Mouse (Mus musculus): Measurements from ENCODE around the gene Arrdc2.

The Arrdc2 gene

DNA sequence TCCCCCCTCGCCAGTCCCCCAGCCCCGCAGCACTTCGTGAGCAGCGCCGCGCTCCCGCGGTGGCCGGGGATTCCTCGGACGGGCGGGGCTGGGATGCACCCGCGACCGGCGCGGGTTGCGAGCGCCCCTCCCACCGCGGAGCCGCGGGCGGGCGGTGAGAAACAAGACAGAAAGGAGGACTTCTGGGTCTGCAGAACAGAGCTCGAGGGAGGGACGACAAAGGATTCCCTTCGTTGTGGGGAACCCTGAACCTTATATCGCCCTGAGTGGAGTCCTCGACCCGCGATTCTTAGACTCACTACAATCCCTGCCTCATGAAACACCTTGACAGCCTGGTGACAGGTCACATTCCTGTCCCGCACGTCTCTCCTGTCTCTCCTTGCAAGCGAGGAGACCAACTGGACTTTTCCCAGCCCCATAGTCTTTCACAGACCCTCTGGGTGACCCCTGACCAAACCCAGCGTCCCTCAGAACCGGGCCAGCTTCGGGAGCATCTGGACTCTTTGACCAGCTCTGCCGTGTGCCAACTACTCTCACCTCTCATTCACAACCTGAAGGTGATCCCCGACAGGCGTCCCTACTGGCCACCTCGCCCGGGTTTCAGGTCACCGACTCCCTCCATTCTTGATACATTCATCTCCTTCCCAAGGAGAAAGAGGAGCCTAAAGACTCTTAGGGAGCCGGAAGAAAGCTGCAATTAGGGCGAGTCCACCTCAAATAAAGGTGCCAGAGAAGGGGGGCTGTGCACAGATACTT lies 24.6 kb upstream of the Arrdc2 start:
- no peak for DNase-seq

DNA sequence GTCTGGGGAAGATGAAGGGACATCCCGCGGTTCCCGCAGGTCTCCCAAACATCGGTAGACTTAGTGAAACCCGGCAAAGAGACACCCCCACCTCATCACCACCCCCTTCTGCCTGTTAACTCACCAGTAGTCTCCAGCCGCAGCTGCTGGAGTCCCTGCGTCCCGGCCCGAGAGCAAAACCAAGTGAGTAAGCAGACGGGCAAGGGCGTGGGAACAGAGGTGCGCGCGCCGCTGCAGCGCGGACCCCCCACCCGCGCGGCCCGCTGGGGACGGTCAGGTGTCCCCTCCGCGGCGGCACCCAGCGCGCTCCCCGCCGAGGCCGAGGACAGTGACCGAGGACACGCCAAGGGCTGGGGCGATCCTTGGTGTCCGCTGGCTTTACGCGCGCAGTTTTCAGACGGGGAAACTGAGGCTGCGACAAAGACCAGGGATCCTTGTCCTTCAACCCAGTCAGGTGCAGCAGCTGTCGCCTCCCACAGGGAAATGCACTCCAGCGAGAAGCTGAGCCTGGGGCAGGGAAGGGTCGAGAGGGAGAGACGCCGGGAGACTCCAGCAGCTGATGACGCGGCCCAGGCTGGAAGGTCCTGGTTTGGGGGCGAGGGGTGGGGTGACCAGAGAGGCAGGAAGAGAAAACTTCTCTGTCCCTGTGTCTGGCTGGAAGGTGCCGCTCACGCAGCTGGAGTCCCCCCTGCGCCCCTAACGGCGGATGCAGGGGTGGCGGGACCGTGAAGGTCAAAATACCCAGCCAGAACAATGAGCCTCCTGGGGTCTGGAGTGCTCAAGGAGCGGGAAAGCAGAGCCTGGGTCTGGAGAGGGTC lies 23.5 kb upstream of the Arrdc2 start, which contains the start of gene Kcnn1:
Gene Kcnn1 (minus strand): TSS at position 435 of the 818 bp plus-strand sequence.
- DNase-seq: no peak

- no peak for DNase-seq
These were observed 18.0 kb upstream of the Arrdc2 start for GRCm38 (mm10) chr8:70857516-70857915.

DNA sequence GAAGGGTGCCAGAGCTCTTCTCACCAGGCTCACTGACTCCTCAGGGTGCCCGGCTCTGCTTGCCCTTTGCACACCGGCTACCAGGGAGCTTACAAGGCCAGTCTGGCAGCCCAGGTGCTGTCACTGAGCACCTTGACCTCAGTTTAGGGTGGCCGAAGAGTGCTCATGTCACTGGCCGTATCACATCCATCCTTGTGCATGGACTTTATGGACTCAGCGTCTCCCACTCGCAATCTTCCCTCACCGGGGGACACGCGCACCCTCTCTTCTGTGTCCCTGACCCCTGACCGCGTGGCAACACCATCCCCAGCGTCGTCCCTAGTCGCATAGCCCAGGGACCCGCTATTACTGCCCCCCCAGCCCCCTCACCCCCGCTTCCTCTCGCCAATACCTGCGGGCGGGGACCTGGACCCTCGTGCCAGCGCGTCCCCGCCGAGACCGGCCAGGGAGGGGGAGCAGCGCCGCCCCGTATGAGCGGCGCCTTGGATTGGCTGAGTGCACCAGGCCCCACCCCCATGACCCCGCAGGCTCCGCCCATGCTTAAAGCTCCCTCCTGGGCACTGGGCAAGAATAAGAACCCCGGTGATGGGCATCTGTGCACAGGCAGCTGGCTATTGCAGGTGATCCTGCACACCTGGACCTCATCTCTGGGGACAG lies 17.1 kb upstream of the Arrdc2 start:
- peak; percentile 72 to 83 for DNase-seq

- no peak for DNase-seq
These were observed 16.5 kb upstream of the Arrdc2 start for GRCm38 (mm10) chr8:70856028-70856427.

DNA sequence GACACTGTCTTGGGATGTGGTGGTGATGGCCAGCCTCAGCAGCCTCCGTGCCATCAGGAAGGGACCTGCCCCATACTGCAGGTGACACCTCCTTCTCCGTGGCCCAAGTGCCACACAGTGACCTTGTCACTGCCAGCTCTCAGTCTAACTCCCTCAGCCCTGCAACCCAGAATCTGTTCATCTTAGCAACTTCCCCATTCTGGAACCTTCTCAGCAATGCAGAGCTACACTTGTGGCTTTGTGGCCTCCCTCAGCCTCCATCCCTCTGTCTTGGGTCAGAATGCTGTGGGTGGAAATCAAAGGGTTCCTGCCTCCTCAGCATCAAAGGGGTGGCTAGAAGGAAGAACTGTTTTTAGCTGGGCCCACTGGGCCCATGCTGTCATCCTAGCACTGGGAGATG lies 14.3 kb upstream of the Arrdc2 start:
- DNase-seq: no peak

- DNase-seq: no peak
These were observed 13.2 kb upstream of the Arrdc2 start for GRCm38 (mm10) chr8:70852595-70853231.

- no peak for DNase-seq
These were observed 12.3 kb upstream of the Arrdc2 start for GRCm38 (mm10) chr8:70851837-70852236.

- no peak for DNase-seq
These were observed 11.4 kb upstream of the Arrdc2 start for GRCm38 (mm10) chr8:70850947-70851346.

- DNase-seq: no peak
These were observed 10.8 kb upstream of the Arrdc2 start for GRCm38 (mm10) chr8:70850132-70850845.

DNA sequence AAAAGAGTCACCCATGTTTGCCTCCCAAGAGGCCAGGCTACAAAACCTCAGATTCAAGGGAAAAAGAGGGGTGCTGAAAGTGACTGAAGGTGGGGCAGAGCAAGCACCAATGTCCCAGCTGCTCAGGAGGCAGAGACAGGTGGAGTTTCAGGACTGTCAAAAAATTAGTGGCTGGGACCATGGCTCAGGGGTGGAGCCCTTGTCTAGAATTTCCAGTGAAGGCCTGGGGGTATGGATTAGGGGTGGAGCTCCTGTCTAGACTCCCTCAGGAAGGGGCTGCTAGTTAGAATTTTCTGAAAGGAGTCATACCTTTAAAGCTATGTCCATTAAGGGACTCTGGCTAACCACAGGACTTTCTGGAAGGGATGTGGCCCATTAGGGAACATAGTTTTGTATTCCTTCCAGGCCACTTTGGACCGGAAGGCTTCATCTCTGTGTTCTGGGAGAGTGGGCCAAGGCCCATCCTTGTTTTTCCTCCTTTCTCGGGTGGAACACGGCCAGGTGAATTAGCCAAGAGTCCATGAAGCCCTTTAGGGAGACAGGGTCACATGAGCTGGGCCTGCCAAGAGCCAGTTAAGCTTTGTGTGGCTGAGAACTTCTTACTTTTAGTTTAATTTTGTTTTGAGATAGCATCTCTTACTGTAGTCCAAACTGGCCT lies 9.9 kb upstream of the Arrdc2 start:
- DNase-seq: no peak

DNA sequence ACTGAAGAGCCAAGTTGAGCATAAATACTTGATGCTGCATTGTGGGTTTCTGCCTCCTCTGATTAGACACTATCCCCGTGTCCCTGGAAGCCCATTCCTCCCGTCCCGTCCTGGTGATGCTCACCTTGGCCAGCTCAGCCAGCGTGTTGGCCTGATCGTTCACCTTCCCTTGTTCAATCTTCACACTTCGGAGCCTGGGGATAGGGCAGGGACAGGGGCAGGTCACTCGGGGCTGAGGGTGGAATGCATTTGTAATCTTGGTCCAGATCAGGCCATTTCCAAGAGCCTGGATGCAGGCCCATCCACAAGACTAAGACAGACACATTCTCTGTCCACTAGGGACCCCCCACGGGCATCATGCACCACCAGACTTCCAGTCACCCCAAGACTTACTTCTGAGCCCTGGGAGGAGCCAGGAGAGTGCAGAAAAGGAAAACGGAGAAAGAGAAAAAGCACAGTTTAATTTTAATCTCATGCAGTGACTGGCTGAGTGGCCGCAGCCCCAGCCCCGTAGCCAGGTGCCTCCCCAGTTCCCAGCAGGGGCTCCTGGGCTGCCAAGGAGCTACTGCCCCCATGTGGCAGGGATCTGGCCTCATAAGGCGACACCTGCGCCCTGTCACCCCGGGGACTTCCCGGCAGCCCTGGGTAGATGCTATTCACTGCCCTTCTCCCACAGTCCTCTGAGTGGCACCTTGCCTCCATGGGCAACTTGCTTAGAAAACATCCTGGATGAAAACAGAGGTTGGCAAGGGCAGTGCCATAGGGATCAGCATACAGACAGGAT lies 7.0 kb upstream of the Arrdc2 start:
- no peak for DNase-seq

DNA sequence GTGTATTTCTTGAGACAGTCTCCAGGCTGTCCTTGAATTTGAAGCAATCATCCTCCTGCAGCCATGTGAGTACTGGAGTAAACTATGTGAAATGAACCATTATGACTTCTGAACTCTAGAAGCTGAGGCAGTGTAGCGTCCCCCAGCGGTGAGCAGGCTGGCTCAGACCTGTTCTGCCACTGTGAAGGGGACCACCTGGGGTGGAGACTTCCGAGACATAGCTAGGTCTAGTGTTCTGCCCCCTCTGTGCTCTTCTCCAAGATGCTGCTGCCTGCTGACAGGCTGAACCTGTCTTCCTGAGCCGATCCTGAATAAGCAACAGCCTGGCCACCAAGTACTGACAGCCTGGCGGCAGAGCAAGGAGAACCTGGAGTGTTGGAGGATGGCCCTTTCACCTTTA lies 5.6 kb upstream of the Arrdc2 start:
- DNase-seq: no peak

- peak; percentile 90 for DNase-seq
These were observed 5.0 kb upstream of the Arrdc2 start for GRCm38 (mm10) chr8:70844523-70844922.

DNA sequence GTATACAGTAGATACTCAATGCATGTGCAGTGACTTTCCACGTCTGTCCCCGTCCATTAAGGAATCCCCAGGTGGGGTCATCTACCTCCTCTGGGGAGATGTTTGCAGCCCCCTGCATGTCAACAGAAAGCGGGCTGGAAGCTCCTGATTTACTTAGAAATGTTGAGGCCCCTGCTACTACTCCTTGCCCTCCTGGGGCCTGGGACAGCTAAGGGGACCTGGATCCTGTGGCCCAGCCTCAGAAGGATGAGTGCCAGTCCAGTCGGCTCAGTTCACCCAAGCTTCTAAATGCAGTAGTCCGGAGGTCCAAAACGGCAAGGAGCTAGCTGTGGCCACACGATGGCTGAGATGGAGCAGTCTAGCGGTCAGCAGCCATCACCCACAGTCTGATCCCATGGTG lies 4.4 kb upstream of the Arrdc2 start:
- DNase-seq: no peak

- no peak for DNase-seq
These were observed 3.8 kb upstream of the Arrdc2 start for GRCm38 (mm10) chr8:70843214-70843773.

DNA sequence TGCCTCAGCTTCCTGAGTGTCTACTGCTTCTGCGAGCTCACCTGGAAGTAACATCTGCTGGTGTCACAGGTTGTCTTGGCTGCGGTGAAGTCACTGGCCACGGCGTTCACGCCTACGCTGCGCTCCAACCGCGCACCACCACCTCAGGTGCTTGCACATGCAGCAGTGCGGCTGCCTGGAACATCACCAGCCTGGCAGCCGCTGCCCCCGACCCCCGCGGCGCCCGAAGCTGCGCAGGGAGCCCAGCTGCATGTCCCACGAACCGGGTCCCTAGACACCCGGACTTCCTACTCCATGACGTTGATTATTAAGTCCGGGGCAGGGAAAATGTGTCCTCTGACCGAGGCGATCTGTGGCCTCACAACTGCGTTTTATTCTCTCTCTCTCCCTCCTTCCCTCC lies 3.0 kb upstream of the Arrdc2 start:
- no peak for DNase-seq

DNA sequence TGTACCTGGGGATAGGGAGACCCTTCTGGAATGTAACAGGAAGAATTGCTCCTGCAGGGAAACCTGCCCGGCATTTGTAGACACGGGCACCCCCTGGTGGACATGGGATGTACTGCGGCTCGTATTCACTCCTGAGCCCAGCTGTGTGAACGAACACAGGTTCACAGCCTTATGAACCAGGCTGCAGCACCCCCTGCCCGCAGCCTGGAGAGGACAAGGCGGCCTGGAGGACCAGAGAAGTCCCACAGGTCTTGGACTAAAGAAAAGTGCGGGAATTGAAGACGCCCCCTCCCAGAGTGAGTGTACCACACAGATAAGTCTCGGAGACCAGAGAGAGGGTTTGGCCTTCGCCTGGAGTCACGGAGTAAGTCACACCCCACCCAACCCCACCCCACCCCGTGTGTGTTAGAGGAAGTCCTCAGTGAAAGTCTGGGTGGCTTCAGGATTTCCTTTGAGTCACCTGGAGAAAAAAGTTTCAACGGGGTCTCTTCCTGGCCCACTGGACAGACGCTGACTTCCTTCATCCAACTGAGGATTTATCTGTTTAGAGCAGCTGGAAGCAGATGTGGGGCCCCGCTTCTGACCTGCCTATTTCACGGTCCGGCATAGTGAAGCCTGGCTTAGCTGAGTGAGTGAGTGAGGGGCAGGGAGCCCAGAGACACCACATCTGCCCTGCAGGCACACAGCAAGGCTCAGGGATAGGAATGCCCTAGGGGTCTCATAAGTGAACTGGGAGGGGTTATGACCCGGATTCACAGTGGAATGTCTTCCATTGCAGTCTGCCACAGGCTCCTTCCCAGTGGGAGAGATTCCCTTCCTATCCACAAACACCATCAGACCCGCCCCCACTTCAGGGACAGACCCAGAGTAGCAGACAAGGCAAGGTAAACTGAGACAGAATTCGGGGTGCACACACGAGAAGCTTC lies 1.9 kb upstream of the Arrdc2 start:
- DNase-seq: peak; percentile 91 to 93

GRCm38 (mm10) chr8:70840590-70840989 lies 1.1 kb upstream of the Arrdc2 start:
- DNase-seq: no peak
